Mouse (Mus musculus): ENCODE data around the gene Ephb2. TPM values are rescaled to one million over a fixed set of nuclear protein-coding genes. Genes with fewer than 3 reads are reported as not detected.

Gene Ephb2
- polyA plus RNA-seq, 1 experiment from 2014 or later: 9.5 TPM

DNA sequence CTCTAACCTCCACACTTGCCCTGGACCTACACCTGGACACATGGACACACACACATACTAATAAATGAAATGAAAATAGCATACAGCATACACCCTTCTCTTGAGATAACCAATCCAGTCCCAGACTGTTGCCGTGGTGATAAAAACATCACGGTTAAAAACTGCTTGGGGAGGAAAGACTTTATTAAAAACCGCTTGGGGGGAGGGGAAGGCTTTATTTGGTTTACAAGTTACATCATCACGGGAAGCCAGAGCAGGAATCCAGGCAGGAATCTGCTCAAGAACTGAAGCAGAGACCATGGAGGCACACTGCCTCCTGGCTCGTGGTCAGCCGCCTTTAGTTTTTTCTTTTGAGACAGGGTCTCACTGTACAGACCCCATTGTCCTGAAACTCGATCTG is 222.1 kb downstream of the Ephb2 start:
- no peaks in the 10 kb centered on the region for H3K27me3 ChIP-seq (ENCODE audit: poor library complexity, severe bottlenecking)
- H3K27ac ChIP-seq: no peak overlapping the region
- WGBS: 79% methylated on average over 7 of the region's 7 CpGs
- no peaks in the 10 kb centered on the region for H3K36me3 ChIP-seq (replicated peaks)
- H3K4me1 ChIP-seq: peaks cover 9% of the 10 kb centered on the region
- no peak for DNase-seq (ENCODE audit: extremely low spot score, low spot score)
- H3K4me3 ChIP-seq: no peak overlapping the region
- H3K9me3 ChIP-seq: no peaks in the 10 kb centered on the region

GRCm38 (mm10) chr4:136610387-136610856 is 225.4 kb downstream of the Ephb2 start, which contains the start of gene Tex46:
TSS of gene Tex46 (plus strand) at chr4:136610437.
- Histone ChIP-seq H3K36me3 (replicated peaks) (no peaks in the 10 kb centered on the region), H3K27ac (no peak within 1 kb of the TSS)
- DNase-seq (ENCODE audit: extremely low spot score, low spot score): no peak

GRCm38 (mm10) chr4:136605756-136606485 is 229.9 kb downstream of the Ephb2 start:
- WGBS: 92% methylated on average over 19 of the region's 19 CpGs
- no peaks in the 10 kb centered on the region for H3K27me3 ChIP-seq (ENCODE audit: poor library complexity, severe bottlenecking)
- H3K27ac ChIP-seq: no peak overlapping the region
- peaks cover 14% of the 10 kb centered on the region for H3K4me1 ChIP-seq
- DNase-seq (ENCODE audit: extremely low spot score, low spot score): no peak
- no peaks in the 10 kb centered on the region for H3K36me3 ChIP-seq (replicated peaks)
- no peak overlapping the region for H3K4me3 ChIP-seq
- no peaks in the 10 kb centered on the region for H3K9me3 ChIP-seq

More at GRCm38 (mm10) chr4:136610387-136610856, 225.4 kb downstream of the Ephb2 start, which contains the start of gene Tex46:
- 76% methylated on average over 4 of the region's 4 CpGs for WGBS
- Histone ChIP-seq H3K4me1 (0 out of 2 replicates have a peak, but pooled peaks cover 5% of the 10 kb centered on the region), H3K9me3 (no peaks in the 10 kb centered on the region), H3K27me3 (ENCODE audit: poor library complexity, severe bottlenecking) (no peaks in the 10 kb centered on the region), H3K4me3 (no peak within 1 kb of the TSS)

GRCm38 (mm10) chr4:136602568-136602967 is 233.2 kb downstream of the Ephb2 start, which contains the start of gene Kdm1a:
TSS of gene Kdm1a (minus strand) at chr4:136602723.
- peak within 1 kb of the TSS; percentile 100 for H3K4me3 ChIP-seq
- under 1% methylated on average over 45 of the region's 45 CpGs for WGBS
- H3K4me1 ChIP-seq: peaks cover 22% of the 10 kb centered on the region
- H3K27ac ChIP-seq: peak within 1 kb of the TSS; percentile 99
- peak; percentile 95 for DNase-seq (ENCODE audit: extremely low spot score, low spot score)
- no peaks in the 10 kb centered on the region for H3K27me3 ChIP-seq (ENCODE audit: poor library complexity, severe bottlenecking)
- no peaks in the 10 kb centered on the region for H3K9me3 ChIP-seq
- peaks cover 23% of the 10 kb centered on the region for H3K36me3 ChIP-seq (replicated peaks)

DNA sequence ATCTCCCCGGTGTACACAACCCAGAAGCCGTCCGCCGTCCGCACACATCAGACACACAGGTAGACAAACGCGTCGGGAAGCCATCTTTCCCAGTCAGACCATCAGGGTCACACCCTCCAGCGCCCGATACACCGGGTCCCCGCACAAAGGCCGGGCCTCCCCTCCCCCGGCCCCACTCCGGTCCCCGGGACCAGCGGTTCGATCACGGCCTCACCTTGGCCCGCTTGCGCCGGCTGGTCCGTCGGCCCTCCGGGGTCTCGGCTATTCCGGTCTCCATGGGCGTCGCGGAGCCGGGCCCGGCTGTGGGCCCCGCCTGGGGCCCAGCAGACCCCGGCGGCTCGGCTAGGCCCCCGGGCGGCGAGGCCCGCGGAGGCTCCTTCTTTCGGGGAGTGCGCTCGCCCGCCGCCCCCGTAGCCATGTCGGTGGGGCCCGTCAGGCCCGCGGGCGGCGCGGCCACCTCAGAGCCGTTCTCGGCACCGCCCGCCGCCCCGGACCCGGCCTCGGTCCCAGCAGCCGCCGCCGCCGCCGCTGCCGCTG is 233.7 kb downstream of the Ephb2 start:
- Histone ChIP-seq H3K4me1 (peaks cover 22% of the 10 kb centered on the region), H3K4me3 (peak overlapping the region; percentile 100), H3K27me3 (ENCODE audit: poor library complexity, severe bottlenecking) (no peaks in the 10 kb centered on the region), H3K27ac (peak overlapping the region; percentile 99), H3K36me3 (replicated peaks) (peaks cover 25% of the 10 kb centered on the region), H3K9me3 (no peaks in the 10 kb centered on the region)
- DNase-seq (ENCODE audit: extremely low spot score, low spot score): peak; percentile 60
- 1% methylated on average over 60 of the region's 68 CpGs for WGBS

DNA sequence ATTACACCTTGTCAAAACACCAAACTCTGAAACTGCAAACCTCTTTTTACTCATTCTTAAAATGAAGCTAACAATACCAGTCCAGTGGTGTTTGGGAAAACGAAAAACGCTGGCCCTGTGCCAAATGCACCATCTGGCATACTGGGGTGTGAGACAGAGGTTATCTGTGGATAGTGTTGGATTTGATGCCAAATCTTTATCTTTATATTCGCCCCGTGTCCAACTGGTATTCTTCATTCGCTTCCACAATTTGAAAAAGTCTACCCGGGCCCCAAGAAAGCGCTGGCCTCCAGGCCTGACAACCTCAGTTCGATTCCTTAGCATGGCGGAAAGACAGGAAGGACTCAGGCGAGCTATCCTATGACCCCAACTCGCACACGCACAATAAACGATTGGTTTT is 234.3 kb downstream of the Ephb2 start:
- Histone ChIP-seq H3K27ac (peak overlapping the region; percentile 99), H3K4me3 (peak overlapping the region; percentile 100), H3K4me1 (peaks cover 22% of the 10 kb centered on the region), H3K36me3 (replicated peaks) (peaks cover 25% of the 10 kb centered on the region), H3K9me3 (no peaks in the 10 kb centered on the region), H3K27me3 (ENCODE audit: poor library complexity, severe bottlenecking) (no peaks in the 10 kb centered on the region)
- DNase-seq (ENCODE audit: extremely low spot score, low spot score): peak; percentile 19
- 6% methylated on average over 13 of the region's 13 CpGs for WGBS

DNA sequence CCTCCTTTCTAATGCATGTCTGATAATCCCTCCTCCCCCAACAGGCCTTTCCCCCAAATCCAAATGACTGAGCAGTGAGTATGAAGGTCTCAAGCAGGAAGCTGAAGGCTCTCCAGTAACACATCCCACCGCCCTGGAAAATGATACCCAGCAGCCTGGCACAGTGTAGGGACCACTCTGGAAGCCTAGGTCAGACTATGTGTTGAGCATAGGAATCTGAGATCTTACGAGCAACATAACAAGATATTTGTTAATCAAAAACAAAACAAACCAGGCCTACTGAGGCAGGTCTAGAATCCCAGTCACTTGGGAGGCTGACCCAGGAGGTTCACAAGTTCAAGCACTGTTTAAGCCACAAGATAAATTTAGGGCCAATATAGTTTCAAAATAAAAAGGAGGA is 235.3 kb downstream of the Ephb2 start:
- no peaks in the 10 kb centered on the region for H3K27me3 ChIP-seq (ENCODE audit: poor library complexity, severe bottlenecking)
- peak overlapping the region; percentile 100 for H3K4me3 ChIP-seq
- WGBS: 89% methylated on average over 2 of the region's 2 CpGs
- H3K36me3 ChIP-seq (replicated peaks): peaks cover 25% of the 10 kb centered on the region
- H3K9me3 ChIP-seq: no peaks in the 10 kb centered on the region
- DNase-seq (ENCODE audit: extremely low spot score, low spot score): no peak
- no peak overlapping the region for H3K27ac ChIP-seq
- H3K4me1 ChIP-seq: peaks cover 25% of the 10 kb centered on the region

GRCm38 (mm10) chr4:136599869-136600268 is 235.9 kb downstream of the Ephb2 start:
- Histone ChIP-seq H3K4me1 (peaks cover 28% of the 10 kb centered on the region), H3K27me3 (ENCODE audit: poor library complexity, severe bottlenecking) (no peaks in the 10 kb centered on the region), H3K36me3 (replicated peaks) (peaks cover 27% of the 10 kb centered on the region), H3K4me3 (peak overlapping the region; percentile 100; the same call in 1 of the 2 replicates), H3K27ac (no peak overlapping the region), H3K9me3 (no peaks in the 10 kb centered on the region)
- 95% methylated on average over 3 of the region's 3 CpGs for WGBS
- DNase-seq (ENCODE audit: extremely low spot score, low spot score): no peak

DNA sequence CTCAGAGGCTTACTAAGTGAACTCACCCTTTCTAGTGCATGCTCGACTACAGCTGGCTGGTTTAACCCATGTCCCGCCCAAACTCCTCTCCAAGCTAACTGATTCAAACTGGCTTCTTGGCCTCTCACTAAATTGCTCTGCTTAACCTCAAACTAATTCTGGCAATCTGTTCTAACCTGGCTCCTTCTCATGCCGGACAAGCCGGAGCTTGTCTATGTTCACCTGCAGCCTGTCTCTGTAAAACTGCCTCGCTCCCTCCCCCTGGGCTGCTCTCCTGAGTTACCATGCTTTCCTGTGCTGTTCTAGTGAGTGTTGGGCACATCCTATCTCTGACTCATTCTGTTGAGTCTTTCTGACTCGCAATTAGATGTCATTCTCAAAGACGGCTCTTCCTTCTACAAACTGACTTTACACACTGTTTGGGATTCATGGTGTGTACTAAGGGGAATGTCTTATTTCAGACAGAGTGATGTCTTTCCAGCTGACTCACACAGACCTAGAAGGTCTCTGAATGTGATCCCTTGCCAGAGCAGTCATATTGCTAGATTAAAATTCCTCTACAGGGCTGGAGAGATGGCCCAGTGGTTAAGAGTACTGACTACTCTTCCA is 237.4 kb downstream of the Ephb2 start:
- no peaks in the 10 kb centered on the region for H3K9me3 ChIP-seq
- DNase-seq (ENCODE audit: extremely low spot score, low spot score): no peak
- H3K36me3 ChIP-seq (replicated peaks): peaks cover 36% of the 10 kb centered on the region
- H3K27ac ChIP-seq: no peak overlapping the region
- H3K4me1 ChIP-seq: peaks cover 38% of the 10 kb centered on the region
- no peaks in the 10 kb centered on the region for H3K27me3 ChIP-seq (ENCODE audit: poor library complexity, severe bottlenecking)
- H3K4me3 ChIP-seq: no peak overlapping the region
- WGBS: 96% methylated on average over 7 of the region's 7 CpGs

Small RNAs within 50 kb of the gene (microRNA-seq; reads per million reads assigned to microRNA genes)
- gene Gm22180: not detected

Other genes starting within 250 kb of the Ephb2 start
- 50.0 and 52.2 TPM in 2 replicates for gene Kdm1a, start 233.3 kb downstream of the Ephb2 start, polyA plus RNA-seq (2016; fragmentation: Nextera tagmentation; extraction: Ambion mirVana)
- gene Tex46, start 225.6 kb downstream of the Ephb2 start, polyA plus RNA-seq (2016; fragmentation: Nextera tagmentation; extraction: Ambion mirVana): not detected in 2 replicates
- not detected in 2 replicates for gene Lactbl1, start 213.4 kb downstream of the Ephb2 start, polyA plus RNA-seq (2016; fragmentation: Nextera tagmentation; extraction: Ambion mirVana)
- gene C1qb, start 50.2 kb upstream of the Ephb2 start, polyA plus RNA-seq (2016; fragmentation: Nextera tagmentation; extraction: Ambion mirVana): 15.1 and 15.5 TPM in 2 replicates
- 5.0 and 6.9 TPM in 2 replicates for gene C1qc, start 57.1 kb upstream of the Ephb2 start, polyA plus RNA-seq (2016; fragmentation: Nextera tagmentation; extraction: Ambion mirVana)
- 4.5 TPM in 2 replicates for gene C1qa, start 62.8 kb upstream of the Ephb2 start, polyA plus RNA-seq (2016; fragmentation: Nextera tagmentation; extraction: Ambion mirVana)
- 0.46 and 0.60 TPM in 2 replicates for gene Epha8, start 120.8 kb upstream of the Ephb2 start, polyA plus RNA-seq (2016; fragmentation: Nextera tagmentation; extraction: Ambion mirVana)
- 5.5 and 6.2 TPM in 2 replicates for gene Zbtb40, start 212.8 kb upstream of the Ephb2 start, polyA plus RNA-seq (2016; fragmentation: Nextera tagmentation; extraction: Ambion mirVana)

All from forebrain, embryonic 10.5 days (tissue).